Mouse (Mus musculus): ENCODE measurements around the gene Cxcl10. TPM values are rescaled to one million over a fixed set of nuclear protein-coding genes. Genes with fewer than 3 reads are reported as not detected.

Gene Cxcl10
- polyA plus RNA-seq, 1 experiment from 2014 or later, result not detected

GRCm38 (mm10) chr5:92318119-92318518 lies 30.6 kb downstream of the Cxcl10 start:
- Histone ChIP-seq H3K4me3 (replicated peaks; ENCODE audit: low read length) (no peak overlapping the region), H3K4me1 (replicated peaks; ENCODE audit: control insufficient read depth, insufficient read depth, low read length) (no peaks in the 10 kb centered on the region), H3K9me3 (ENCODE audit: control insufficient read depth, low read length) (no peaks in the 10 kb centered on the region), H3K36me3 (ENCODE audit: control insufficient read depth, insufficient read depth) (no peaks in the 10 kb centered on the region), H3K27ac (ENCODE audit: low read length) (no peak overlapping the region), H3K9ac (replicated peaks; ENCODE audit: low read depth, low read length) (no peak overlapping the region), H3K4me2 (ENCODE audit: low read length) (no peak overlapping the region), H3K27me3 (replicated peaks; ENCODE audit: control insufficient read depth, insufficient read depth, low read length) (no peaks in the 10 kb centered on the region)
- WGBS, result 86% methylated on average over 7 of the region's 7 CpGs
- no peak for ATAC-seq

GRCm38 (mm10) chr5:92313776-92314175 lies 34.9 kb downstream of the Cxcl10 start:
- ATAC-seq, result no peak

GRCm38 (mm10) chr5:92312046-92312715 lies 36.5 kb downstream of the Cxcl10 start:
- Histone ChIP-seq H3K27ac (ENCODE audit: low read length) (no peak overlapping the region), H3K9ac (replicated peaks; ENCODE audit: low read depth, low read length) (no peak overlapping the region), H3K9me3 (ENCODE audit: control insufficient read depth, low read length) (no peaks in the 10 kb centered on the region), H3K4me2 (ENCODE audit: low read length) (no peak overlapping the region), H3K36me3 (ENCODE audit: control insufficient read depth, insufficient read depth) (no peaks in the 10 kb centered on the region), H3K4me3 (replicated peaks; ENCODE audit: low read length) (no peak overlapping the region), H3K27me3 (replicated peaks; ENCODE audit: control insufficient read depth, insufficient read depth, low read length) (no peaks in the 10 kb centered on the region), H3K4me1 (replicated peaks; ENCODE audit: control insufficient read depth, insufficient read depth, low read length) (peaks cover 13% of the 10 kb centered on the region)
- 13% methylated on average over 13 of the region's 13 CpGs for WGBS
- ATAC-seq, result no peak

More at GRCm38 (mm10) chr5:92313776-92314175, 34.9 kb downstream of the Cxcl10 start:
- Histone ChIP-seq H3K4me3 (replicated peaks; ENCODE audit: low read length) (no peak overlapping the region), H3K9ac (replicated peaks; ENCODE audit: low read depth, low read length) (no peak overlapping the region), H3K4me2 (ENCODE audit: low read length) (no peak overlapping the region), H3K27ac (ENCODE audit: low read length) (no peak overlapping the region), H3K4me1 (replicated peaks; ENCODE audit: control insufficient read depth, insufficient read depth, low read length) (peaks cover 8% of the 10 kb centered on the region), H3K36me3 (ENCODE audit: control insufficient read depth, insufficient read depth) (no peaks in the 10 kb centered on the region), H3K9me3 (ENCODE audit: control insufficient read depth, low read length) (no peaks in the 10 kb centered on the region), H3K27me3 (replicated peaks; ENCODE audit: control insufficient read depth, insufficient read depth, low read length) (no peaks in the 10 kb centered on the region)
- 79% methylated on average over 7 of the region's 7 CpGs for WGBS

GRCm38 (mm10) chr5:92309681-92310511 lies 38.8 kb downstream of the Cxcl10 start, which contains the start of gene Sdad1:
Gene Sdad1 (minus strand): TSS chr5:92310479.
- H3K36me3 ChIP-seq (ENCODE audit: control insufficient read depth, insufficient read depth), result no peaks in the 10 kb centered on the region; the same call in 1 of the 2 replicates
- peak within 1 kb of the TSS; percentile 69 for H3K9ac ChIP-seq (replicated peaks; ENCODE audit: low read depth, low read length)
- H3K27me3 ChIP-seq (replicated peaks; ENCODE audit: control insufficient read depth, insufficient read depth, low read length), result no peaks in the 10 kb centered on the region
- peak within 1 kb of the TSS; percentile 82 for H3K4me2 ChIP-seq (ENCODE audit: low read length)
- peak within 1 kb of the TSS; percentile 13 for H3K27ac ChIP-seq (ENCODE audit: low read length)
- ATAC-seq, result peak; percentile 97
- H3K4me3 ChIP-seq (replicated peaks; ENCODE audit: low read length), result peak within 1 kb of the TSS; percentile 82
- 2% methylated on average over 41 of the region's 41 CpGs for WGBS
- H3K4me1 ChIP-seq (replicated peaks; ENCODE audit: control insufficient read depth, insufficient read depth, low read length), result peaks cover 13% of the 10 kb centered on the region
- no peaks in the 10 kb centered on the region for H3K9me3 ChIP-seq (ENCODE audit: control insufficient read depth, low read length)

GRCm38 (mm10) chr5:92304291-92304690 lies 44.4 kb downstream of the Cxcl10 start:
- ATAC-seq, result no peak
- WGBS, result 92% methylated on average over 3 of the region's 3 CpGs
- no peaks in the 10 kb centered on the region for H3K27me3 ChIP-seq (replicated peaks; ENCODE audit: control insufficient read depth, insufficient read depth, low read length)
- H3K4me2 ChIP-seq (ENCODE audit: low read length), result no peak overlapping the region
- H3K9ac ChIP-seq (replicated peaks; ENCODE audit: low read depth, low read length), result no peak overlapping the region
- no peak overlapping the region for H3K4me3 ChIP-seq (replicated peaks; ENCODE audit: low read length)
- no peak overlapping the region for H3K27ac ChIP-seq (ENCODE audit: low read length)
- peaks cover 10% of the 10 kb centered on the region for H3K4me1 ChIP-seq (replicated peaks; ENCODE audit: control insufficient read depth, insufficient read depth, low read length)
- H3K36me3 ChIP-seq (ENCODE audit: control insufficient read depth, insufficient read depth), result peaks cover 27% of the 10 kb centered on the region
- no peaks in the 10 kb centered on the region for H3K9me3 ChIP-seq (ENCODE audit: control insufficient read depth, low read length)

GRCm38 (mm10) chr5:92302149-92302840 lies 46.4 kb downstream of the Cxcl10 start:
- peaks cover 36% of the 10 kb centered on the region for H3K36me3 ChIP-seq (ENCODE audit: control insufficient read depth, insufficient read depth)
- H3K9ac ChIP-seq (replicated peaks; ENCODE audit: low read depth, low read length), result no peak overlapping the region
- H3K4me1 ChIP-seq (replicated peaks; ENCODE audit: control insufficient read depth, insufficient read depth, low read length), result no peaks in the 10 kb centered on the region
- H3K4me2 ChIP-seq (ENCODE audit: low read length), result no peak overlapping the region
- 83% methylated on average over 13 of the region's 13 CpGs for WGBS
- ATAC-seq, result no peak
- H3K9me3 ChIP-seq (ENCODE audit: control insufficient read depth, low read length), result no peaks in the 10 kb centered on the region
- no peak overlapping the region for H3K4me3 ChIP-seq (replicated peaks; ENCODE audit: low read length)
- no peak overlapping the region for H3K27ac ChIP-seq (ENCODE audit: low read length)
- H3K27me3 ChIP-seq (replicated peaks; ENCODE audit: control insufficient read depth, insufficient read depth, low read length), result no peaks in the 10 kb centered on the region

Other genes starting within 250 kb of the Cxcl10 start
- 39.2 and 43.9 TPM in 2 replicates for gene Uso1, start 211.0 kb downstream of the Cxcl10 start, polyA plus RNA-seq (2015; fragmentation: Nextera tagmentation; extraction: Ambion mirVana)
- gene U90926, start 133.5 kb downstream of the Cxcl10 start, polyA plus RNA-seq (2015; fragmentation: Nextera tagmentation; extraction: Ambion mirVana), result not detected in 2 replicates
- gene Ppef2, start 92.6 kb downstream of the Cxcl10 start, polyA plus RNA-seq (2015; fragmentation: Nextera tagmentation; extraction: Ambion mirVana), result 0.11 and 0.35 TPM in 2 replicates
- gene Naaa, start 70.7 kb downstream of the Cxcl10 start, polyA plus RNA-seq (2015; fragmentation: Nextera tagmentation; extraction: Ambion mirVana), result 8.7 and 10.8 TPM in 2 replicates
- gene Sdad1, start 38.4 kb downstream of the Cxcl10 start, polyA plus RNA-seq (2015; fragmentation: Nextera tagmentation; extraction: Ambion mirVana), result 34.0 and 36.0 TPM in 2 replicates
- not detected in 2 replicates for gene Cxcl9, start 20.8 kb downstream of the Cxcl10 start, polyA plus RNA-seq (2015; fragmentation: Nextera tagmentation; extraction: Ambion mirVana)
- 3.5 and 5.4 TPM in 2 replicates for gene Art3, start 17.1 kb downstream of the Cxcl10 start, polyA plus RNA-seq (2015; fragmentation: Nextera tagmentation; extraction: Ambion mirVana)
- gene Nup54, start 86.3 kb upstream of the Cxcl10 start, polyA plus RNA-seq (2015; fragmentation: Nextera tagmentation; extraction: Ambion mirVana), result 63.4 and 65.6 TPM in 2 replicates
- gene Scarb2, start 157.9 kb upstream of the Cxcl10 start, polyA plus RNA-seq (2015; fragmentation: Nextera tagmentation; extraction: Ambion mirVana), result 25.1 and 27.0 TPM in 2 replicates
- gene Fam47e, start 206.2 kb upstream of the Cxcl10 start, polyA plus RNA-seq (2015; fragmentation: Nextera tagmentation; extraction: Ambion mirVana), result 0.43 and 0.77 TPM in 2 replicates